ENCODE assay signal across 13 mouse cellular contexts in the genomic region with DNA sequence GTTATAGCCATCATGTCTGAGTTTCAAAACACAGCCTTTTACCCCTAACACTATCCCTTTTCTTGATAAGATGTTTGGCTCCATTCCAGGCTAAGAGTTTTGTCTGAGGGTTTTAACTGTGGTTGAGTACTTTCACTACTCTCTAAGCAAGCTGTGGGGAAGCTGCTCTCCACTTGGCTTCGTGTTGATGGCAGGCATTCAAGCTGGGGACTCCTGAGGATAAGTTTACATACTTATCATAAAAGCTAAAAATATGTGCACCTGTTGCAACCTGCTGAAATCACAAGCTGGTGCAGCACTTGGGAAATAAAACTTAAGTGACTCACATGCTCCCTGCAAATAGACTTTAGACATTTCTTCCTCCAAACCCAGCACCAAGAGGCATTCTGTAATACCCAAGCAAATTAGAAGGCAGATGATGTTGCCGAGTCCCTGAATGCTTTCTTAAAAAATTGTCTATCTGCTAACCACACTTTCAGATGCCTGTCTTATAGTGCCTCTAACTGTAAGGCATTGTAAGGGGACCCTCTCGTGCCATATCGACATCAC.
DNase-seq lines count a peak whose midpoint lies in the region; ATAC-seq lines count a peak whose summit lies in the region.
"Had no signal": no experiment of that assay in that cellular context is flagged by ENCODE, and none has a peak within 500 bp of the region (broad histone marks: within the 10 kb centered on the region; RNA-seq: fewer than 3 reads in every experiment).

No protein-coding gene starts in this region.

- H3K27ac ChIP-seq in lung, embryonic 15.5 days, result no peak overlapping the region
- no peak overlapping the region for H3K27ac ChIP-seq in hindbrain, embryonic 16.5 days (ENCODE audit: low read depth, low read length)
- no peak overlapping the region for H3K27ac ChIP-seq in midbrain, embryonic 14.5 days (replicated peaks; ENCODE audit: low read depth, low read length)
- H3K27ac ChIP-seq: neural tube, embryonic 15.5 days; stomach, embryonic 15.5 days had no signal

- no peak overlapping the region for H3K9ac ChIP-seq in lung, embryonic 15.5 days
- no peak overlapping the region for H3K9ac ChIP-seq in hindbrain, embryonic 16.5 days (ENCODE audit: low read depth, low read length)
- H3K9ac ChIP-seq in midbrain, embryonic 14.5 days (replicated peaks; ENCODE audit: low read length), result no peak overlapping the region
- H3K9ac ChIP-seq: neural tube, embryonic 15.5 days; stomach, embryonic 15.5 days had no signal

- 60% methylated on average over 4 of the region's 4 CpGs for WGBS in lung, embryonic 15.5 days
- 79% methylated on average over 4 of the region's 4 CpGs for WGBS in hindbrain, embryonic 16.5 days
- WGBS in midbrain, embryonic 14.5 days, result 87% methylated on average over 4 of the region's 4 CpGs

- H3K27me3 ChIP-seq in lung, embryonic 15.5 days, result no peaks in the 10 kb centered on the region
- no peaks in the 10 kb centered on the region for H3K27me3 ChIP-seq in hindbrain, embryonic 16.5 days (replicated peaks; ENCODE audit: control insufficient read depth, insufficient read depth, low read length)
- H3K27me3 ChIP-seq in midbrain, embryonic 14.5 days (ENCODE audit: control insufficient read depth, insufficient read depth, low read length), result no peaks in the 10 kb centered on the region
- H3K27me3 ChIP-seq: neural tube, embryonic 15.5 days; stomach, embryonic 15.5 days had no signal

- 0 out of 2 replicates have a peak, but pooled peaks cover 7% of the 10 kb centered on the region for H3K4me1 ChIP-seq in lung, embryonic 15.5 days
- peaks cover 1% of the 10 kb centered on the region; the same call in 1 of the 2 replicates for H3K4me1 ChIP-seq in hindbrain, embryonic 16.5 days (ENCODE audit: control insufficient read depth, insufficient read depth, low read depth, low read length)
- H3K4me1 ChIP-seq in midbrain, embryonic 14.5 days (ENCODE audit: control insufficient read depth, insufficient read depth, low read length), result peaks cover 2% of the 10 kb centered on the region; the same call in 1 of the 2 replicates
- H3K4me1 ChIP-seq: megakaryocyte, embryonic 14.5 days; stomach, embryonic 15.5 days had no signal

- peak; percentile 91 for DNase-seq in heart, adult 11 months
- no peak for DNase-seq in heart, adult 8-10 months (ENCODE audit: low spot score)
- peak; percentile 23 for DNase-seq in urinary bladder, postnatal 36 days (ENCODE audit: low spot score in 2 of 2)
- no peak for DNase-seq in urinary bladder, postnatal 4 days (ENCODE audit: low spot score in 2 of 2)
- no peak for DNase-seq in thymus, postnatal 4 days
- no peak for DNase-seq in midbrain, embryonic 14.5 days
- DNase-seq: cerebellum, adult 18-20 months had no signal

- no peak overlapping the region for H3K4me2 ChIP-seq in lung, embryonic 15.5 days
- H3K4me2 ChIP-seq in hindbrain, embryonic 16.5 days (ENCODE audit: low read length), result no peak overlapping the region
- no peak overlapping the region for H3K4me2 ChIP-seq in midbrain, embryonic 14.5 days (ENCODE audit: low read length)
- H3K4me2 ChIP-seq: neural tube, embryonic 15.5 days; stomach, embryonic 15.5 days had no signal

- peak; percentile 27 for ATAC-seq in lung, embryonic 15.5 days (ENCODE audit: borderline replicate concordance, extremely low read depth, low FRiP score, low TSS enrichment)
- no peak for ATAC-seq in hindbrain, embryonic 16.5 days
- ATAC-seq in midbrain, embryonic 14.5 days (ENCODE audit: low FRiP score, low TSS enrichment), result no peak

- no peaks in the 10 kb centered on the region for H3K9me3 ChIP-seq in lung, embryonic 15.5 days
- no peaks in the 10 kb centered on the region for H3K9me3 ChIP-seq in hindbrain, embryonic 16.5 days (ENCODE audit: control insufficient read depth, low read length)
- no peaks in the 10 kb centered on the region; the same call in 1 of the 2 replicates for H3K9me3 ChIP-seq in midbrain, embryonic 14.5 days (ENCODE audit: control insufficient read depth, low read length)
- H3K9me3 ChIP-seq: megakaryocyte, embryonic 14.5 days; neural tube, embryonic 15.5 days; stomach, embryonic 15.5 days had no signal

- no peaks in the 10 kb centered on the region for H3K36me3 ChIP-seq in lung, embryonic 15.5 days
- no peaks in the 10 kb centered on the region for H3K36me3 ChIP-seq in hindbrain, embryonic 16.5 days (ENCODE audit: control insufficient read depth, insufficient read depth, low read length)
- no peaks in the 10 kb centered on the region for H3K36me3 ChIP-seq in midbrain, embryonic 14.5 days (ENCODE audit: control insufficient read depth, insufficient read depth, low read length)
- H3K36me3 ChIP-seq: neural tube, embryonic 15.5 days; stomach, embryonic 15.5 days had no signal

- H3K4me3 ChIP-seq in lung, embryonic 15.5 days, result no peak overlapping the region
- no peak overlapping the region for H3K4me3 ChIP-seq in hindbrain, embryonic 16.5 days (ENCODE audit: low read length)
- H3K4me3 ChIP-seq in midbrain, embryonic 14.5 days (replicated peaks; ENCODE audit: low read depth, low read length), result no peak overlapping the region
- H3K4me3 ChIP-seq: erythroblast, embryonic 14.5 days; megakaryocyte, embryonic 14.5 days; neural tube, embryonic 15.5 days; stomach, embryonic 15.5 days had no signal

Comparison
In these comparisons a context has a peak if more than half of its experiments do, and no peak if none do; other contexts are left out.
1. DNase-seq: peak in heart, adult 11 months (single experiment) and urinary bladder, postnatal 36 days (2 of 2); none in heart, adult 8-10 months (single experiment), urinary bladder, postnatal 4 days (0 of 2), thymus, postnatal 4 days (single experiment) and midbrain, embryonic 14.5 days (single experiment).